Mouse (Mus musculus): ENCODE measurements around the gene Sumo2. TPM values are rescaled to one million over a fixed set of nuclear protein-coding genes. Genes with fewer than 3 reads are reported as not detected.

Gene Sumo2
- polyA plus RNA-seq, 1 experiment = 105 TPM

- Histone ChIP-seq H3K4me1 (replicated peaks; ENCODE audit: control insufficient read depth, insufficient read depth, low read length) (no peaks in the 10 kb centered on the region), H3K4me3 (ENCODE audit: control insufficient read depth, insufficient read depth, low read length) (no peak overlapping the region), H3K36me3 (ENCODE audit: control insufficient read depth, insufficient read depth, low read length) (peaks cover 36% of the 10 kb centered on the region), H3K27ac (ENCODE audit: control insufficient read depth, insufficient read depth, low read length) (no peak overlapping the region), H3K27me3 (ENCODE audit: control insufficient read depth, insufficient read depth, low read length) (no peaks in the 10 kb centered on the region)
- TF ChIP-seq POLR2A (IDR thresholded peaks at IDR 0.05; ENCODE audit: control insufficient read depth, extremely low read depth, insufficient read depth, low read length, poor library complexity) (no peak), CTCF (IDR thresholded peaks at IDR 0.05; ENCODE audit: borderline replicate concordance, control insufficient read depth, extremely low read depth, insufficient read depth, low read length, poor library complexity) (no peak)
- no peak for DNase-seq
- WGBS = 87% methylated on average over 4 of the region's 4 CpGs
These were observed 15.0 kb downstream of the Sumo2 start for GRCm38 (mm10) chr11:115521080-115521479.

GRCm38 (mm10) chr11:115520218-115520617 lies 15.9 kb downstream of the Sumo2 start:
- Histone ChIP-seq H3K27me3 (ENCODE audit: control insufficient read depth, insufficient read depth, low read length) (no peaks in the 10 kb centered on the region), H3K4me1 (replicated peaks; ENCODE audit: control insufficient read depth, insufficient read depth, low read length) (peaks cover 1% of the 10 kb centered on the region), H3K27ac (ENCODE audit: control insufficient read depth, insufficient read depth, low read length) (no peak overlapping the region), H3K36me3 (ENCODE audit: control insufficient read depth, insufficient read depth, low read length) (peaks cover 28% of the 10 kb centered on the region), H3K4me3 (ENCODE audit: control insufficient read depth, insufficient read depth, low read length) (no peak overlapping the region)
- TF ChIP-seq POLR2A (IDR thresholded peaks at IDR 0.05; ENCODE audit: control insufficient read depth, extremely low read depth, insufficient read depth, low read length, poor library complexity) (no peak), CTCF (IDR thresholded peaks at IDR 0.05; ENCODE audit: borderline replicate concordance, control insufficient read depth, extremely low read depth, insufficient read depth, low read length, poor library complexity) (no peak)
- DNase-seq = no peak
- 94% methylated on average over 2 of the region's 2 CpGs for WGBS

DNA sequence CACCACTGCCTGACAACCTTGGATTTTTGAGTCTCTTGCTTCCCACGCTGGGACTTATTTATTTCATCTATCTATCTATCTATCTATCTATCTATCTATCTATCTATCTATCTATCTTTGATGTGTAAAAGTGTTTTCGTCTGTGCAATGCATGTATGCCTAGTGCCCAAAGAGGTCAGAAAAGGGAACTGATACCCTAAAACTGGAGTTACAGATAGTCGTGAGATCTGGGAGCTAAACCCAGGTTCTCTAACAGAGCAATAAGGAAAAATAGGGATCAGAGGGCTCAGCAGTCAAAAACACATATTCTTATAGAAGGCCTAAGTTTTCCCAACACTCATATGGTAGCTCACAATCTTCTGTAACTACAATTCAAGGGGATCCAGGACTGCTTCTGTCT lies 16.5 kb downstream of the Sumo2 start:
- DNase-seq = no peak
- TF ChIP-seq POLR2A (IDR thresholded peaks at IDR 0.05; ENCODE audit: control insufficient read depth, extremely low read depth, insufficient read depth, low read length, poor library complexity) = no peak
- TF ChIP-seq CTCF (IDR thresholded peaks at IDR 0.05; ENCODE audit: borderline replicate concordance, control insufficient read depth, extremely low read depth, insufficient read depth, low read length, poor library complexity) = no peak
- Histone ChIP-seq H3K4me1 (replicated peaks; ENCODE audit: control insufficient read depth, insufficient read depth, low read length) (peaks cover 5% of the 10 kb centered on the region), H3K36me3 (ENCODE audit: control insufficient read depth, insufficient read depth, low read length) (peaks cover 21% of the 10 kb centered on the region), H3K27me3 (ENCODE audit: control insufficient read depth, insufficient read depth, low read length) (no peaks in the 10 kb centered on the region), H3K4me3 (ENCODE audit: control insufficient read depth, insufficient read depth, low read length) (no peak overlapping the region), H3K27ac (ENCODE audit: control insufficient read depth, insufficient read depth, low read length) (no peak overlapping the region)
- WGBS = 81% methylated on average over 3 of the region's 3 CpGs

- Histone ChIP-seq H3K4me1 (replicated peaks; ENCODE audit: control insufficient read depth, insufficient read depth, low read length) (peaks cover 5% of the 10 kb centered on the region), H3K4me3 (ENCODE audit: control insufficient read depth, insufficient read depth, low read length) (no peak overlapping the region), H3K27me3 (ENCODE audit: control insufficient read depth, insufficient read depth, low read length) (no peaks in the 10 kb centered on the region), H3K27ac (ENCODE audit: control insufficient read depth, insufficient read depth, low read length) (no peak overlapping the region), H3K36me3 (ENCODE audit: control insufficient read depth, insufficient read depth, low read length) (peaks cover 12% of the 10 kb centered on the region)
- no peak for TF ChIP-seq POLR2A (IDR thresholded peaks at IDR 0.05; ENCODE audit: control insufficient read depth, extremely low read depth, insufficient read depth, low read length, poor library complexity)
- 91% methylated on average over 9 of the region's 9 CpGs for WGBS
- DNase-seq = no peak
These were observed 17.4 kb downstream of the Sumo2 start for GRCm38 (mm10) chr11:115518693-115519092.

- no peak for TF ChIP-seq POLR2A (IDR thresholded peaks at IDR 0.05; ENCODE audit: control insufficient read depth, extremely low read depth, insufficient read depth, low read length, poor library complexity)
- no peak for TF ChIP-seq CTCF (IDR thresholded peaks at IDR 0.05; ENCODE audit: borderline replicate concordance, control insufficient read depth, extremely low read depth, insufficient read depth, low read length, poor library complexity)
- no peak for DNase-seq
- Histone ChIP-seq H3K4me3 (ENCODE audit: control insufficient read depth, insufficient read depth, low read length) (no peak overlapping the region), H3K27me3 (ENCODE audit: control insufficient read depth, insufficient read depth, low read length) (no peaks in the 10 kb centered on the region), H3K27ac (ENCODE audit: control insufficient read depth, insufficient read depth, low read length) (no peak overlapping the region), H3K4me1 (replicated peaks; ENCODE audit: control insufficient read depth, insufficient read depth, low read length) (peaks cover 11% of the 10 kb centered on the region), H3K36me3 (ENCODE audit: control insufficient read depth, insufficient read depth, low read length) (peaks cover under 1% of the 10 kb centered on the region; the same call in 1 of the 2 replicates)
- WGBS = 94% methylated on average over 5 of the region's 5 CpGs
These were observed 19.1 kb downstream of the Sumo2 start for GRCm38 (mm10) chr11:115516942-115517341.

DNA sequence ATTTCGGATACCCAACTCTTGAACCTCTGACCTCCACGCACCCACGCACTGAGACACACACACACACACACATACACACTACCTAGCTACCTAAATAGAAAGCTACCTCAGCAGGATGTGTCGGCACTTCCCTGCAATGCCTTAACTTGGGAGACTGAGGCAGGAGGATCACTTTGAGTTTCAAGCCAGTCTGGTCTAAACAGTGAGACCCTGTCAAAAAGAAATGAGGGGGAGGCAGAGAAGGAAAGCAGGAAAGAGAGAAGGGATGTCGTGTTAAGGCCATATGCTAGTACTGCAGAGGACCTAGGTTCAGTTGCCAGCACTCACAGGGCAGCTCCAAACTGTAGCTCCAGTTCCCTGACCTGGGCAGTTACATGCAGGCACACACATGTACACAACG lies 21.1 kb downstream of the Sumo2 start:
- Histone ChIP-seq H3K27me3 (ENCODE audit: control insufficient read depth, insufficient read depth, low read length) (no peaks in the 10 kb centered on the region), H3K27ac (ENCODE audit: control insufficient read depth, insufficient read depth, low read length) (no peak overlapping the region), H3K4me1 (replicated peaks; ENCODE audit: control insufficient read depth, insufficient read depth, low read length) (peaks cover 28% of the 10 kb centered on the region), H3K36me3 (ENCODE audit: control insufficient read depth, insufficient read depth, low read length) (no peaks in the 10 kb centered on the region), H3K4me3 (ENCODE audit: control insufficient read depth, insufficient read depth, low read length) (no peak overlapping the region)
- DNase-seq = no peak
- WGBS = 74% methylated on average over 6 of the region's 6 CpGs
- TF ChIP-seq CTCF (IDR thresholded peaks at IDR 0.05; ENCODE audit: borderline replicate concordance, control insufficient read depth, extremely low read depth, insufficient read depth, low read length, poor library complexity) (no peak), POLR2A (IDR thresholded peaks at IDR 0.05; ENCODE audit: control insufficient read depth, extremely low read depth, insufficient read depth, low read length, poor library complexity) (no peak)

DNA sequence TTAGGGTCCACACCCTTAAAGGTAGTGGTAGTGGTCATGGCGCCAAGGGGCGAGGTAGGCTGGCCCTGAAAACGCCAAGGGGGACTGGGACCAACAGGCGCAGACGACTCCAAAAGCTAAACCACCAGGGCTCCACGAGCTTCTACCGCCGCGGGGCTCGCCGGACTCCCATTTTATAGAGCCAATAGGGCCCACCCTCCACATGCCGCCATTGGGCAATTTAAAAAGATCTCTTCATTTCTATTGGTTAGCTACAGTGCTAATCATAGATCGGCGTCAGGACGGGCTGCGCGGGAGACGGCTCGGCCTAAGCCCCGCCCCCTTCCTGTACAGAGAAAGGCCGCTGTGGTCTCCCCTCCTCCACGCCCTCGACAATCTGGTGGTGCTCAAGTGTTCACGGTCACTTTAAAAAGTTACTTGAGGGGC lies 21.8 kb downstream of the Sumo2 start, which contains the start of gene Jpt1:
Gene Jpt1, minus strand, starts transcription at position 150 of the 426 bp plus-strand sequence.
- peak; percentile 98 for DNase-seq
- TF ChIP-seq POLR2A (IDR thresholded peaks at IDR 0.05; ENCODE audit: control insufficient read depth, extremely low read depth, insufficient read depth, low read length, poor library complexity) (peak; percentile 100), CTCF (IDR thresholded peaks at IDR 0.05; ENCODE audit: borderline replicate concordance, control insufficient read depth, extremely low read depth, insufficient read depth, low read length, poor library complexity) (no peak)
- H3K4me3 ChIP-seq (ENCODE audit: control insufficient read depth, insufficient read depth, low read length) = peak within 1 kb of the TSS; percentile 84
- peak within 1 kb of the TSS; percentile 60 for H3K27ac ChIP-seq (ENCODE audit: control insufficient read depth, insufficient read depth, low read length)
- peaks cover 33% of the 10 kb centered on the region for H3K4me1 ChIP-seq (replicated peaks; ENCODE audit: control insufficient read depth, insufficient read depth, low read length)
- WGBS = under 1% methylated on average over 24 of the region's 24 CpGs
- no peaks in the 10 kb centered on the region for H3K36me3 ChIP-seq (ENCODE audit: control insufficient read depth, insufficient read depth, low read length)
- H3K27me3 ChIP-seq (ENCODE audit: control insufficient read depth, insufficient read depth, low read length) = no peaks in the 10 kb centered on the region

All from thymus, adult 2 months (tissue).